Mouse (Mus musculus) 416B (cell line): ENCODE data around the gene Nxn.

Source experiments
- DNase-seq: peaks from one replicate; pipeline ENCODE4 v3.0.0; 2011; ENCODE audit warnings: low read depth

Gene Nxn

GRCm38 (mm10) chr11:76298457-76299000 is 100.4 kb downstream of the Nxn start:
- no peak for DNase-seq

DNA sequence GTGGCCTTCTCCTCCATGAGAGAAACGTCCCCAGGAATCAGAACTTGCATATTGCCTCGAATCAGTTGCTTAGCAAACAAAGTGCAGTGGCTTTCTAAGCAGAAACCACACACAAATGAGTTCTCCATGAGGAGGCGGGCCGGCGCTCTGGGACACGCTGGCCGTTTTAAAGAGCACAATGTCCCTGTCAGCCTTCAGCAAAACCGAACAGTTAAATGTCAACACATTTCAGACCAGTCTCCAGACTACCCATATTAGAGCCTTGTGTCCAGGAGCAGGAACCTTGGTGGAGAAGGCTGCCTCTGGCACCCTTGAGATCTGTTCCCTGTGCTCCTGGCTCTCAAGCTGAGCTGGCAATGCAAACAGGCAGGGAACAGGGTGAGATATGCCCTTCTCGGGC is 101.7 kb downstream of the Nxn start:
- no peak for DNase-seq

DNA sequence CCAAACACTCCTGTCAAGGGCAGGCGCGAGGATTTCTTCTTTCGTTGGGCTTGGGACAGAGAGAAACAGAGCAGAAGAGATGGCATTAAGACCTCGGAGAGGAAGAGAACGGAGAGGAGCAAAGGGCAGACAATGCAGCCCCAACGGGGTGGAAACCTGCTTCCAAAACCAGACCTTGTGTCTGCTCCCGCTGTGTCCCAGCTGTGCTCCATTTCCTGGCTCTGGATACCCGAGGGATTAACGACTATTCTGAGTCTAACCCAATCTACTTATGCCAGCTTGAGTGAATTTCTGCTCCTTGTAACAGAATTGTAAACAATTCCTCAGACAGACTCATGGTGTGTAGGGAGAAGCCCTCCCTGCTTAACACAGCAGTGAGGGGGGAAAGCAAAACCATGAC is 104.1 kb downstream of the Nxn start:
- DNase-seq, result no peak

GRCm38 (mm10) chr11:76294078-76294477 is 104.9 kb downstream of the Nxn start:
- no peak for DNase-seq

GRCm38 (mm10) chr11:76292831-76293230 is 106.1 kb downstream of the Nxn start:
- DNase-seq, result no peak

GRCm38 (mm10) chr11:76292398-76292797 is 106.5 kb downstream of the Nxn start:
- DNase-seq, result no peak

GRCm38 (mm10) chr11:76291960-76292359 is 107.0 kb downstream of the Nxn start:
- no peak for DNase-seq

GRCm38 (mm10) chr11:76290367-76290766 is 108.6 kb downstream of the Nxn start:
- DNase-seq, result no peak

- DNase-seq, result no peak
Measured at GRCm38 (mm10) chr11:76288645-76289044, 110.3 kb downstream of the Nxn start.

DNA sequence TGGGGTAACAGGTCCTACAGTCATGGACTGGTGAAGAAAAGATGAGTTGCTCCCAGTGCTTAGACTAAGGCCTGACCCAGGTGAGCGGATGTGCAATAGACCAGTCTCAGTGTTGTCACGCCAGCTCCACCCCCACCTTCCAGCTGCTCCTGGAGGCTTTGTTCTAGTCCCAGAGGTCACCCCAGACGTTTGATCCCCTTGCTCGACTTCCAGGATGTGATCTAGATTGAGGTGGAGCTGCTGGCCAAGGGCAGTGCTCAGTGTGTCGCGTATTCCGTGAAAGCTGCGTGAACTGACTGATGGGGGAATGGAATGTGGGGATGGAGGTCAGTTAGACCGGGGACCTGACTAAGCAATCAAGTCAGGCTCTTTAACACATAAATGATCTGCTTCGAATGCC is 111.6 kb downstream of the Nxn start:
- DNase-seq, result no peak

GRCm38 (mm10) chr11:76286534-76287126 is 112.3 kb downstream of the Nxn start:
- DNase-seq, result peak; percentile 58

GRCm38 (mm10) chr11:76285431-76286075 is 113.4 kb downstream of the Nxn start:
- peak; percentile 80 for DNase-seq

DNA sequence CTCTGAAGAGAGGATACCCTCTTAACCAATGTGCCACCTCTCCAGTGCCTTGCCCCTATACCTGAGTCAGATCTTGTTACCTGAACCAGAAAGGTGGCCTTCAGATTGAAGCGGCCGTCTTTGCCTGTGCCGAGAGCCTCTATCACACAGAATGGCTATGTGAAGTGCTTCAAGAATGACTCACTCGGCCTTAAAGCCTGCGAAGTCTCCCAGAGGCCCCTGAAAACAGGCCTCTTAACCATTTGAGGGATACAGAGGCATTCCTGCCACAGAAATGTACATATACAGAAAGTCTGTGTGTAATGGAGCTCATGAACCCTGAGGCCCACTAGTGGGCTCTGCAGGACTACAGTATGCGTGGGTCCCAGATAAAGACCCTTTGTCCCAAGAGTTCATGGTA is 115.1 kb downstream of the Nxn start:
- DNase-seq, result no peak

GRCm38 (mm10) chr11:76279971-76280370 is 119.0 kb downstream of the Nxn start:
- DNase-seq, result no peak

DNA sequence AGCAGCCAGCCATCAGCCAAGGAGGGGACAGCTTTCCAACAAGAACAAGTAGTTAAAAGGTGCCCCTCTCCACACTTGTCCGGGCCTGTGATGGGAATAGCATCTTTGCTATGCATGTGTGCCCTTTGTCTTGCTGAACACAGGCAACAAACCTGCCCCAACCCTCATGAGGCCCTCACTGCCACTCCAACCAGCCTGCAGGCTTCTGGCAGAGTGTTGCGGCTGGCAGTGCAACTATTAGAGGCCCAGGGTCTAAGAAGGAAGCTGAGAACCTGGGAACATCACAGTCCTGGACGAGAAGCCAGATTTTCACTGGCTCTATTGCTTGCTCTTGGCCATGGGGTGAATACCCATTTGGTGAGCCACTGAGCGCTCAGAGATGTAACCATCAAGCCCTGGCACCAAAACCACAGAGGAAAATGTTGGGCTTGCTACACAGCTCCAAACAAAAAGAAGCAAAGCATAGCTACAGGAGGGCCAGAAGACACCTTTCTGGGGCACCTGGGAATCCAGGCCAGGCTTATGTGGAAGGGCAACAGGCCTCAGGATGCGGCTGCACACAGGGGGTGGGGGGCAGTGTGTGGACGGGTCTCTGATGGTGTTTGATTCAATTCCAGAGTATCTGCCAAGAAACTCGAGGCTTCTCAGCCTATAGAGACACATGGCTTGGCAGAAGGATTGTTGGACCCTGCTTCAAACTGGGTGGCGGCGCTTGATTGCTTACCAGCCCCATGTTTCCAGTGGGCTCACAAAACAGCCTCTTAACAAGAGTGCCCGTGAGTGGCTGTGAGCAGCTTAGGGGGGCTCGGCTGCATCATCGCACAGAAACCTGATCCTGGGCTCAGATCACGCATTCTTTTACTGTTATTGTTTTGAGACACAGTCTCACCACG is 119.7 kb downstream of the Nxn start:
- DNase-seq, result no peak

GRCm38 (mm10) chr11:76272440-76272839 is 126.5 kb downstream of the Nxn start:
- peak; percentile 29 for DNase-seq

- DNase-seq, result no peak
Measured at GRCm38 (mm10) chr11:76268521-76269065, 130.3 kb downstream of the Nxn start.

DNA sequence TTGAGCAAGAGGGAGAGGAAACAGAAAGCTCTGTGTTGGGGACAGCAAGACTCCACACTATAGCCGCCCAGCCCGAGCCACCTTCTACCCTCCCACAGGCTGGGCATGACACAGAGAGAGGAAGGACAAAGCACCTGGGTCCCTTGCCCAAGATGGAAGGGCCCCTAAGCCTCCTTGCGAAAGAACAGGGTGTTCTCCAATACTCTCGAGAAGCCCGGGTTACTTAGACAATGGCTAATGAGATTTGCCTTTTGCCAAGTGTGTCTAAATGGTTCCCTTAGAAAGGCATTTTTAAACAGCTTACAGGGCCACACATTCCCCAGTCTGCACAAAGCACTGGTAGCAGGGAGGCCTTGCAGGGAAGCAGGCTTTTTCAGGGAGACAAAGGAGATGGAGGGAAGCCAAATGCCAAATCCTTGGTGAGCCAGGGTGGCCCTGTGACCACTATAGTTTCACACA is 130.9 kb downstream of the Nxn start:
- DNase-seq, result no peak

GRCm38 (mm10) chr11:76267550-76267949 is 131.4 kb downstream of the Nxn start:
- no peak for DNase-seq

DNA sequence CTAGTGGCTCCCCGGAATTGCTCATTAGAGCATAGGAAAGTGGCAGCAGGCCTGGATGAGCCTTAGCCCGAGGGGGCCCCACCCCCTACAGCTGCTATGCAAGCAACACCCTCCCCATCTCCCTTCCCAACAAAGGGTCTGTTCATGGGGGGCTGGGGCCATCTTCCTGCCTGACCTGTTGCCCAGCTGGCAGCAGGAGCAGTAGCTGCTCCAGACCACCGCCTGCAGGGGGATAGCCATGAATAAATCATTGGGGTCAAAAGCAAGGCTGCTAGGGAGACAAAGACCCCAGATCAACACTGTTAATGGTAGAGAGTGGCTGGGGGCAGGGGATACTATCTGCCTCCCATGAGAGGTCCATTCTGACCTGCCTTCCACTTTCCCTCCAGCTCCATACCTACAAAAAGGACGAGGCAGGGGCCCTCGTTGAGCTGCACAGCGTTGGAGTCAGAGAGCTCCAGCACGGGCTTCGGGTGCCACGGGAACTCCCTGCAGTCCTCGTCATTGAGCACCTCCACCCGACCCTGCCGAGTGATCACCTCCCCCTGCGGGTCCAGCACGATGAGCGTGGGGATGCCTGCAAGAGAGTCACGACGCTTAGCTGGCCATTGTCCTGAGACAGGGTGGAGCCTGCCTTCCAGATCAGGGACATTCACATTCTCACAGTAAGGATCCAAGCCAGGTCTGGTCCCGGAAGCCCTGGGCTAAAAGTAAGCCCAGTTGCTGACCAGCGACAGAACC is 136.2 kb downstream of the Nxn start:
- DNase-seq, result no peak

DNA sequence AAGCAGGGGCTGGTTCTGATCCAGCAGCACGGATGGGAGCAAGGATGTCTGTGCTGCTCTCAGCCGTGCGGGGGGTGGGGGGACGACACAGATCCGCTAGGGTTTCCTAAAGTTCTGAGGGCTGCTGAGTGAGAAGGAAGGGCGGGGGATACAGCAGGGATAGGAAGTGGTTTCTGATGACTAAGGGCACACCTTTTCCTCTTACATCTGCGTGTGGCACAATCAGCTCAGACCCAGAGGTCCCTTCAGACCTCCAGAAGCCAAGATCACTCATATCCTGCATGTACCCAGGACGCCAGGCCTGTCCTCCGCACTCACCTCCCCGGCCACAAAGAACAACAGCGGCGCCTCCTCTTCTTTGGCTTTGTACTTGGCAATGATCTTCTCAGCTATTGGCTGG is 137.7 kb downstream of the Nxn start:
- peak; percentile 98 for DNase-seq
